Mouse (Mus musculus) left cerebral cortex, adult 8-10 months (tissue): ENCODE measurements around the gene Fmnl2. TPM values are rescaled to one million over a fixed set of nuclear protein-coding genes. Genes with fewer than 3 reads are reported as not detected.

Source experiments
- DNase-seq, 2 experiments: peaks; one replicate each; pipeline ENCODE4 v3.0.0; 2022; ENCODE audit warnings: low spot score in 2 of 2
- total RNA-seq, 4 experiments: library from RNA; stranded (reverse); gene quantifications; 2 replicates each; pipeline ENCODE4 v1.2.4; 2022

Fmnl2 gene
- total RNA-seq, 4 experiments from 2014 or later: 39.5 to 42.3 (median 41.1) TPM

DNA sequence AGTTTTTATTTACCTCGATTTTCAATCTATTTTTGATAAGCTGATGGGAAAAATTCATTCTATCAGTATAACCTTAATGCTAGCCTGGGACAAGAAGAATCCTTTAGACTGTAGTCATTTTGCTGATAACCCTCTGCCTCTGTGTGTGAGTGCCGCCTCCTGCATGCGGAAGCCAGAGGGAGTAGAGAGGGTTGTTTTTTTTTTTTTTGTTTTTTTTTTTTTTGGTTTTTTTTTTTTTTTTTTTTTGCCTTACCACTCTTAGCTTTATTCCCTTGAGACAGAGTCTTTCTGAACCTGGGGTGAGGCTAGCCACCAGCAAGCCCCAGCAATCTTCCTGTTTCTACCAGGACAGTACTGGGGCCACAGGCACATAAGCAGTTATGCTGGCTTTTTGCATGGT, 124.8 kb downstream of the Fmnl2 start:
- DNase-seq: no peak

GRCm38 (mm10) chr2:52984556-52984955, 126.9 kb downstream of the Fmnl2 start:
- no peak for DNase-seq

DNA sequence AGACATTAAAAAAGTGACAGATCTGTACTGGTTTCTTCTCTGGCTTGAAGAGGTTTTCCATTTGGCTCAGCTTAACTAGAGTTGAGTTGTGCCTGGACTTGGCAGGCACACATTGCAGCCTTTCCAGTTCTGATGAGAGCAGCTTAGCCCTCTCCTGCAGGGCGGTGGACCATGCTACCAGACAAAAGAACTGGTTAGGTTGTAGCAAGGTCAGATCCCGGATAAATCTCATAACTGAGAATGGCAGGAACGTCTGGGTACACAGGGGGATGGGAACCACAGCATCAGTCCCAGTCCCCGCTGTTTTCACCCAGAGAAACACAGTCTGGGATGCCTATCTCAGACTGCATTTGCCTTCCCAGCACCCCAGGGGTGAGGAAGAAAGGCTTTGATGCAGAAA, 127.5 kb downstream of the Fmnl2 start:
- no peak for DNase-seq

DNA sequence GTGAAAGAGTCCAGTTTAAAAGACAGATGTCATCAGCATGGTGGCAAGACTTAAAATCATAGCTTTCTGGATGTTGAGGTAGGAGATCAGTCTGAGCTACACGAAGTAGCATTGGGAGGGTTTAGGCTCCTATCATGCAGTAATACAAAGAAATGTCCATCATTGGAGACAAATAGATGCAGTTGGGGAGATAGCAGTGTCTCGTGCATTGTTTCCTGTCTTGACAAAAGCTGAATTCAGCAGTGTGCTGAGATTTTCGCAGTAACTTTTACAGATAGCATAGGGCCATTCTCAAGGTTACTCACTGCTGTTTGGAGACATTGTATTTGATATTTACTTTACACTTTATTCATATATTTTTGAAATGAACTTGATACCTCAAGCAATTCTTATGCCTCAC, 128.7 kb downstream of the Fmnl2 start:
- DNase-seq: no peak

GRCm38 (mm10) chr2:52987035-52987434, 129.4 kb downstream of the Fmnl2 start:
- no peak for DNase-seq

DNA sequence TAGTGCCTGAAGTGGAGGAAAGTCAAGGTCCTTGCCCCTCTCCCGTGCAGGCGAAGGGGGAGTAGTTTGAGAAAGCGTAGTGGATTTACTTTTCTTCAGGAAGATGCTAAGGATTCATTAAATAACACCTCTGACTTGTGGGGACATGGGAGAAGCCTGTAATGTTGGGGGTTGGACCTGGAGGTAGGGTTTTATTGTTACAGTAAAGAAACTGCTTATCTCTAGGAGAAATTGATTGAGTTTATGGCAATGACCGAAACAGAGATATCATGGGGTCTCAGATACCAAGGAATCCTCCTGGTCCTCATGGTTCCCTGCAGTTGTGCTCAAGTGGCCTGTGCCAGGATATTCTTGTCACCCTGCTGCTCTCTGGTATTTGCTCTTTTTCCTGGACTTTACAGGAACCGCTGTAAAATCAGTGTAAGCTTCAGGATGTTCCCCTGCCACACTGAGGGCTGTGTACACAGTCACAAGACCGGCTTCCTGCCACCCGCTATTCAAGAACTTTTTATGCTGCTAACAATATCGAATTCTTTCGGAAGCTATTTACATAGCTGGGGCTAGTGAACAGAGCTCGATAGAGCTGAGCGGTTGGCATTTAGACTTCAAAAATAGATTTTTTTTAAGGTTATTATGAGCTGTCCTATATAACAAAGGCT, 130.1 kb downstream of the Fmnl2 start:
- DNase-seq: no peak

DNA sequence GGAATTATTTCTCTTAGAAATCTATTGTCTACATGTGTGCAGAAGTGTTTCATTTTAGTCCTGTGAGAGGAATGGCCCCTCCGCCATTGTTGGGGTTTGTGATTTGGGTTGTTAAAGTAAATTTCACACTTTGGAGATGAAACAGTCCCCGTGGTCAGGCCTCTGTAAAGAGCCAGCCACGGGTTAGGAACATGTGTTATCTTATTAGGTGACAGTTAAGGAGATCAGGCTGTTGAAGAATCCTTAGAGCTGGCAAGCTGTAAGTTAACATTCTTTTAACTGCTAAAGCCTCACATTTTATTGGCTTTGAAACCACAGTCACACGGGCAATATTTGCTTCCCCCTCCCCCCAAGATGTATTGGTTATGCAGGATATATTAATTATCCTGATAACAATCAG, 131.7 kb downstream of the Fmnl2 start:
- no peak for DNase-seq

DNA sequence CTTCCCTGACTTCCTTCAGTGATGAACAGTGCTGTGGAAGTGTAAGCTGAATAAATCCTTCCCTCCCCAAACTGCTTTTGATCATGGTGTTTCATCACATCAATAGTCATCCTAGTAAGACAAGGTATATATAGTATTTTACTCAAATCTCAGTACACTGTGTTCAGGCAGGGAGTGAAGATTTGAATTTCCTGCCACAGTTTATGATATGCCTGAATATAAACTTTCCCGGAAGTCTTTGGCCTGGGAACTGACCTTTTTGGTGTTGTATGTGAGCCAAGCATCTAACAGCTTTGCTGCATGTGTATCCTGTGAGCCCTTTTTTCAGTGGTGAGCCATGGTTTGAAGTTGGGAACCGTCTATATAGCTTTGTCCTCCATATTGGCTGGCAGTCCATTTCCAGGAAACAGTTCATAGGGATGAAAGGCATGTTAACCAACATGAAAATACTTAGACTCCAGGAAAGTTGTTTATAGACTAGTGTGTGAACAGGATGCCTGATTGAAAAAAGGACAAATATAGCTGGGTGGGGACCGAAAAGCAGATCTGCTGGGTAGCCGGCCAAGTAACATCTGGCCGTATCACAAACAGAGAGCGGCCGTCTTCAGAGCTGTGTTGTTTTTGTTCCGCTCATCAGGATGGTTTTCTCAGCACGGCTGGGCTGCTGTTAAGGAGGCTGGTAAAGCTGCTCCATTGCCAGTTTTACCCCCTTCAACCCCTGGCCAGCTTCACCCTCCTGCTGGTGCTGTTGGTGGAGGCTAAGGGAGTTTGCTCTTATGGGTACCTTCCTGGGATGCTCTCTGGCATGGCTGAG, 133.4 kb downstream of the Fmnl2 start:
- DNase-seq: no peak

- DNase-seq: no peak
Observed at GRCm38 (mm10) chr2:52991688-52992194, 134.1 kb downstream of the Fmnl2 start.

- no peak for DNase-seq
Observed at GRCm38 (mm10) chr2:52993241-52993640, 135.6 kb downstream of the Fmnl2 start.

- no peak for DNase-seq
Observed at GRCm38 (mm10) chr2:52994526-52994925, 136.9 kb downstream of the Fmnl2 start.

GRCm38 (mm10) chr2:52997955-52998750, 140.5 kb downstream of the Fmnl2 start:
- DNase-seq: no peak

DNA sequence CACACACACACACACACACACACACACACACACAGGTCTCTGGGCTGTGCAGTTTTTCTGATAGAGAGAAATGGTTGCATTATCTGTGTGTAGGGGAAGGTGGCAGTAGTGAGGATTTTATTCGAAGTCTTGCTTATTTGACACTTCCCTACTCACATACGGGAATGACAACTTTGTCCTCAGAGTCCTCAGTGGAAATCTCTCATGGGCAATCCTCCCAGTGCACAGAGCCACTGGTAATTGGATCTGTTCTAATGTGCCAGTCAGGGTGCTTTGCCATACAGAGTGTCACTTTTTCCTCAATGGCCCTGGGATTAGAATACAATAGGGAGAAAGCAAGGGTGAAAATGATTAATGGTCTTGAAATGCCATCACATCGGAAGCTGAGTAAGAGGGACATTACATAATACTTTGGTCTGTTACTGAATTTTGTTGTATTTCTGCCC, 141.9 kb downstream of the Fmnl2 start:
- DNase-seq: no peak

GRCm38 (mm10) chr2:53000446-53000845, 142.8 kb downstream of the Fmnl2 start:
- no peak for DNase-seq

GRCm38 (mm10) chr2:53006161-53006560, 148.5 kb downstream of the Fmnl2 start:
- no peak for DNase-seq

GRCm38 (mm10) chr2:53007142-53007541, 149.5 kb downstream of the Fmnl2 start:
- no peak for DNase-seq

- DNase-seq: no peak
Observed at GRCm38 (mm10) chr2:53013051-53013450, 155.4 kb downstream of the Fmnl2 start.

- DNase-seq: no peak
Observed at GRCm38 (mm10) chr2:53014451-53014850, 156.8 kb downstream of the Fmnl2 start.

- no peak for DNase-seq
Observed at GRCm38 (mm10) chr2:53022982-53023381, 165.3 kb downstream of the Fmnl2 start.

DNA sequence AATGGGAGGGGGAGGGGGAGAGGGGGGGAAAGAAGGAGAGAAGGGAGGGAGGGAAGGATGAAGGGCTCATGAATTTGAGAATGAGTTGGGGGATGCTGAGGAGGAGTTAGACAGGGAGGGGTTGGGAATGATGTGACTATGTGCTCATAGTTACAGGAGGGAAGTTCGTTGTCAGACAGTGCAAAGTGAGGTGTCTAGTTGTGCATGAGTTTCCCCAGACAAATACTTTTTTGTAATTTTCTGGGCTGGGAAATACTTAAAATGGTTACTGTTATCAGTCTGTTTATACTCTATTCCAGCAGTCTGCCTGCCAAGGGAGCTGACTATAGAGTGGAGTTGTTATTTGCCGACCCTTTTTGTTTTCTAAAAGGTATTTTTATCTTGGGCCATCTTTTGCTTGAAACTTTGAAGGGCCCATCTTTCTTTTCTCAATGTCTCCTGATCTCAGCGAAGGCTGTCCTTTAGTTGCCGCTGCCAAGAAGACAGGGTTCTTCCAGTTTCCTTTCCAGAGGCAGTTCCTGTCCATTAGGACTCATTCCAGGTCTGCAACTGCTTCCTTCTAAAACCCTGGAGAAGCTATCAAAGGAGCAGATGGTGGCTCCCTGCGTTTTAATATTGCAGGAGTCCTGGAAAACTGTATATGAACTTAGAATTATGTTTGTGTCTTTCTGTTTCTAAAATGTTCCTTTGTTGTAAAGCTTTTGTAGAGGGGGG, 168.6 kb downstream of the Fmnl2 start:
- DNase-seq: no peak

- no peak for DNase-seq
Observed at GRCm38 (mm10) chr2:53028868-53029267, 171.2 kb downstream of the Fmnl2 start.
